Comparison of ENCODE assay signal across 23 mouse cellular contexts in genomic region chr6:140528414-140528813, GRCm38 (mm10).
"Had no signal": no experiment of that assay in that cellular context is flagged by ENCODE, and none has a peak within 500 bp of the region (broad histone marks: within the 10 kb centered on the region; RNA-seq: fewer than 3 reads in every experiment).

No protein-coding gene starts in this region.

- H3K9ac ChIP-seq: liver, embryonic 14.5 days; lung, embryonic 15.5 days; midbrain, embryonic 13.5 days; midbrain, embryonic 15.5 days; neural tube, embryonic 13.5 days; neural tube, embryonic 15.5 days; stomach, embryonic 15.5 days had no signal

- H3K4me1 ChIP-seq: lung, embryonic 15.5 days; neural tube, embryonic 15.5 days; stomach, embryonic 15.5 days had no signal

- DNase-seq: lung, adult 2 months; lung, postnatal 14 days; lung, postnatal 36 days; retina, postnatal 1 day; right cerebral cortex, adult 18-20 months; right cerebral cortex, postnatal 25 days; right cerebral cortex, postnatal 4 days; spleen, adult 18-20 months; thymus, adult 2 months; thymus, postnatal 25 days; thymus, postnatal 4 days had no signal

- H3K4me2 ChIP-seq: lung, embryonic 15.5 days; midbrain, embryonic 11.5 days; midbrain, embryonic 13.5 days; midbrain, embryonic 15.5 days; neural tube, embryonic 13.5 days; neural tube, embryonic 15.5 days; stomach, embryonic 15.5 days had no signal

- H3K9me3 ChIP-seq: lung, embryonic 15.5 days; megakaryocyte, embryonic 14.5 days; midbrain, embryonic 15.5 days; neural tube, embryonic 13.5 days; neural tube, embryonic 15.5 days; stomach, embryonic 15.5 days had no signal

- H3K27me3 ChIP-seq: lung, embryonic 15.5 days; megakaryocyte, embryonic 14.5 days; midbrain, embryonic 13.5 days; midbrain, embryonic 15.5 days; neural tube, embryonic 13.5 days; neural tube, embryonic 15.5 days; stomach, embryonic 15.5 days had no signal

- H3K27ac ChIP-seq: liver, embryonic 14.5 days; lung, embryonic 15.5 days; macrophage; midbrain, embryonic 13.5 days; midbrain, embryonic 15.5 days; neural tube, embryonic 13.5 days; neural tube, embryonic 15.5 days; stomach, embryonic 15.5 days; stomach, postnatal 0 days had no signal

- ATAC-seq: lung, postnatal 0 days; midbrain, embryonic 13.5 days; midbrain, embryonic 15.5 days had no signal

- H3K4me3 ChIP-seq: lung, embryonic 15.5 days; megakaryocyte, embryonic 14.5 days; midbrain, embryonic 13.5 days; midbrain, embryonic 15.5 days; neural tube, embryonic 13.5 days; neural tube, embryonic 15.5 days; stomach, embryonic 15.5 days had no signal
